Mouse (Mus musculus) E14TG2a.4 (cell line): ENCODE data around the gene P2rx1.
A peak's percentile ranks its signal among the peaks of the same experiment; 100 is the strongest.

ENCODE experiments used
- CTCF ChIP-seq: conservative IDR thresholded peaks from 2 replicates; pipeline ENCODE4 v1.5.1; 2014; ENCODE audit warnings: low read length
- NANOG ChIP-seq: IDR thresholded peaks from 2 replicates; pipeline ENCODE4 v1.6.1; 2014; ENCODE audit warnings: borderline replicate concordance, low read length, mixed read lengths
- POU5F1 ChIP-seq: IDR thresholded peaks from 2 replicates; pipeline ENCODE4 v1.6.1; 2014; ENCODE audit warnings: low read length, borderline replicate concordance

DNA sequence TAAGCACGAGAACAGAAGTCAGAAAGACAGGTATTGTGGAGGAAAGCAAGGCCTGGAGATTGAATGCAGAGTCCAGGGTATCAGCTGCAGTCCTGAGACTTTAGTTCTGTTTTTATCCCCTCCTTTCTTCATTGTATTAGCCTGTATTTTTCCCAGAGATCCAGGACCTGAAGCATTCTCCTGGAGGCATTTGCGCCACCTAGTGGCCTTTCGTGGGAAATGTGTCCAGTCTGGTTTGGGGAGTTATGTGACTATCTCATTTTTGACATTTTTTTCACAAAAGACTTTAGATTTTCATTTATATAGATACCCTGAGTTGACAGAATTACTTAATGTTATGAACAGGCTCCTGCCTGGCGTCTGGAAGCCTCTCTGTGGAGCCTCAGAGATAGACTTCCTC, 50.4 kb downstream of the P2rx1 start:
- TF ChIP-seq CTCF, result peak; percentile 97
- TF ChIP-seq NANOG, result no peak
- no peak for TF ChIP-seq POU5F1
